In the genomic region with DNA sequence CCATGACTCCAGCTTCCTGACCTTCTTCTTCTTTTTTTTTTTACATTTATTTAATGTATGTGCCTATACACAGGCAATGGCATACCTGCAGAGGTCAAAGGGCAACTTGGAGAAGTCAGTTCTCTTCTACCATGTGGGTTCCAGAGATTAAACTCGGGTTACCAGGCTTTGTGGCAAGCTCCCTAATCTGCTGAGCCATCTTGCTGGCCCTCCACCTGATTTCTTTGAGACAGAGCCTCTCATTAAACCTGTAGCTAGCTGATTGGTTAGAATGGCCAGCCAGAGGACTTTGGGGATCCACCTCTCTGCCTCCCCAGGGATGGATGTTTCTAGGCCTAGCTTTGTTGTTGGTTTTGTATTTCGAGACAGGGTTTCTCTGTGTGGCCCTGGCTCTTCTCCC, we compare ENCODE assay signal across 19 mouse cellular contexts. TPM values are rescaled to one million over a fixed set of nuclear protein-coding genes. Genes with fewer than 3 reads are reported as not detected.
DNase-seq lines count a peak whose midpoint lies in the region; ATAC-seq and TF ChIP-seq lines count a peak whose summit lies in the region.
"Had no signal": no experiment of that assay in that cellular context is flagged by ENCODE, and none has a peak within 500 bp of the region (broad histone marks: within the 10 kb centered on the region; RNA-seq: fewer than 3 reads in every experiment).

No protein-coding gene starts in this region.

- H3K4me1 ChIP-seq in G1E (ENCODE audit: insufficient read depth, low read depth, low read length): peaks cover 92% of the 10 kb centered on the region
- peaks cover 86% of the 10 kb centered on the region for H3K4me1 ChIP-seq in liver, embryonic 12.5 days
- peaks cover 15% of the 10 kb centered on the region for H3K4me1 ChIP-seq in small intestine, adult 2 months (ENCODE audit: control insufficient read depth, insufficient read depth, insufficient read length, low read length)
- peaks cover 9% of the 10 kb centered on the region for H3K4me1 ChIP-seq in forebrain, embryonic 16.5 days (replicated peaks; ENCODE audit: control insufficient read depth, insufficient read depth, low read length)

- H3K27me3 ChIP-seq in G1E (ENCODE audit: insufficient read depth, low read length): no peaks in the 10 kb centered on the region
- no peaks in the 10 kb centered on the region for H3K27me3 ChIP-seq in liver, embryonic 12.5 days (replicated peaks)
- no peaks in the 10 kb centered on the region for H3K27me3 ChIP-seq in small intestine, adult 2 months (ENCODE audit: control insufficient read depth, insufficient read depth, low read length)
- H3K27me3 ChIP-seq in forebrain, embryonic 16.5 days (replicated peaks; ENCODE audit: control insufficient read depth, insufficient read depth, low read length): no peaks in the 10 kb centered on the region
- H3K27me3 ChIP-seq: hindbrain, embryonic 15.5 days; limb, embryonic 15.5 days; midbrain, embryonic 12.5 days had no signal

- H3K36me3 ChIP-seq in G1E (replicated peaks): peaks cover 59% of the 10 kb centered on the region
- H3K36me3 ChIP-seq in liver, embryonic 12.5 days: no peaks in the 10 kb centered on the region
- H3K36me3 ChIP-seq in small intestine, adult 2 months (ENCODE audit: control insufficient read depth, insufficient read depth, low read length): peaks cover 1% of the 10 kb centered on the region; the same call in 1 of the 2 replicates
- no peaks in the 10 kb centered on the region for H3K36me3 ChIP-seq in forebrain, embryonic 16.5 days (ENCODE audit: control insufficient read depth, insufficient read depth)
- H3K36me3 ChIP-seq: hindbrain, embryonic 15.5 days; limb, embryonic 15.5 days; midbrain, embryonic 12.5 days had no signal

- WGBS in liver, embryonic 12.5 days (ENCODE audit: insufficient replicate concordance): 38% methylated on average over 2 of the region's 2 CpGs
- 67% methylated on average over 2 of the region's 2 CpGs for WGBS in small intestine, adult 2 months
- WGBS in forebrain, embryonic 16.5 days: 85% methylated on average over 2 of the region's 2 CpGs

- H3K4me3 ChIP-seq in G1E (ENCODE audit: low read depth, low read length): peak overlapping the region; percentile 35; the same call in 1 of the 2 replicates
- H3K4me3 ChIP-seq in liver, embryonic 12.5 days: no peak overlapping the region
- H3K4me3 ChIP-seq in small intestine, adult 2 months (ENCODE audit: low read depth, low read length): no peak overlapping the region
- no peak overlapping the region for H3K4me3 ChIP-seq in forebrain, embryonic 16.5 days (replicated peaks; ENCODE audit: low read length)
- H3K4me3 ChIP-seq: hindbrain, embryonic 15.5 days; limb, embryonic 15.5 days; midbrain, embryonic 12.5 days had no signal

- TF ChIP-seq CTCF in G1E (IDR thresholded peaks at IDR 0.05; ENCODE audit: low read depth, low read length): no peak
- no peak for TF ChIP-seq CTCF in small intestine, adult 2 months (IDR thresholded peaks at IDR 0.05; ENCODE audit: extremely low read depth, insufficient read length, insufficient replicate concordance, low read depth, low read length)

- H3K9me3 ChIP-seq in G1E (replicated peaks): no peaks in the 10 kb centered on the region
- H3K9me3 ChIP-seq in liver, embryonic 12.5 days (replicated peaks): no peaks in the 10 kb centered on the region
- H3K9me3 ChIP-seq in forebrain, embryonic 16.5 days (ENCODE audit: control insufficient read depth, low read length): no peaks in the 10 kb centered on the region
- H3K9me3 ChIP-seq: hindbrain, embryonic 15.5 days; limb, embryonic 15.5 days; midbrain, embryonic 12.5 days had no signal

- peak overlapping the region; percentile 73 for H3K27ac ChIP-seq in liver, embryonic 12.5 days
- H3K27ac ChIP-seq in small intestine, adult 2 months (ENCODE audit: insufficient read depth, low read depth, low read length): peak overlapping the region; percentile 64; the same call in 1 of the 2 replicates
- H3K27ac ChIP-seq in forebrain, embryonic 16.5 days (ENCODE audit: low read length): no peak overlapping the region
- H3K27ac ChIP-seq: hindbrain, embryonic 15.5 days; limb, embryonic 15.5 days; midbrain, embryonic 12.5 days had no signal

- peak; percentile 48 for DNase-seq in G1E (ENCODE audit: low spot score)
- peak; percentile 15 for DNase-seq in c-Kit-negative CD71-positive TER-119-positive erythroid progenitor cells, embryonic 14.5 days (ENCODE audit: low read depth, low spot score)
- no peak for DNase-seq in embryo, embryonic 11 days
- DNase-seq in kidney, adult 11 months: no peak
- DNase-seq: forebrain, postnatal 0 days; gastrocnemius, postnatal 14 days; right cerebral cortex, postnatal 14 days had no signal

- H3K4me2 ChIP-seq in liver, embryonic 12.5 days: peak overlapping the region; percentile 53
- no peak overlapping the region for H3K4me2 ChIP-seq in forebrain, embryonic 16.5 days (ENCODE audit: low read length)
- H3K4me2 ChIP-seq: hindbrain, embryonic 15.5 days; limb, embryonic 15.5 days; midbrain, embryonic 12.5 days had no signal

- TF ChIP-seq POLR2A in small intestine, adult 2 months (IDR thresholded peaks at IDR 0.05; ENCODE audit: low read depth, low read length): no peak

- peak; percentile 16 for ATAC-seq in G1E (ENCODE audit: extremely low read depth, insufficient number of reproducible peaks, low FRiP score, poor library complexity, severe bottlenecking)
- peak; percentile 46 for ATAC-seq in liver, embryonic 12.5 days
- ATAC-seq in forebrain, embryonic 16.5 days: no peak
- ATAC-seq: forebrain, postnatal 0 days had no signal

- H3K9ac ChIP-seq in liver, embryonic 12.5 days: no peak overlapping the region
- H3K9ac ChIP-seq in forebrain, embryonic 16.5 days (replicated peaks; ENCODE audit: low read depth, low read length): no peak overlapping the region
- H3K9ac ChIP-seq: forebrain, postnatal 0 days; hindbrain, embryonic 15.5 days; limb, embryonic 15.5 days; midbrain, embryonic 12.5 days had no signal

RNA-seq across cellular contexts. Expression of a gene that starts 18.3 kb away (rescaled TPM):
- total RNA-seq in G1E (2014; fragmentation: Nextera tagmentation) (13.0 and 13.1 TPM in 2 replicates), G1E (2017) (12.4 and 13.3 TPM in 2 replicates)
- polyA plus RNA-seq in G1E (2012): 37.6 and 47.7 TPM in 2 replicates
- polyA plus RNA-seq in liver, embryonic 12.5 days (2016; fragmentation: Nextera tagmentation; extraction: Ambion mirVana): 4.1 and 4.4 TPM in 2 replicates
- polyA plus RNA-seq in small intestine, adult 2 months (2012; rRNA removed): 32.4 and 43.1 TPM in 2 replicates
- 12.5 and 12.9 TPM in 2 replicates for polyA plus RNA-seq in forebrain, embryonic 16.5 days (2015; fragmentation: Nextera tagmentation; extraction: Ambion mirVana)

RNA-seq across cellular contexts. Expression of a gene that starts 56.4 kb away (rescaled TPM):
- total RNA-seq in G1E (2014; fragmentation: Nextera tagmentation): 5.0 and 5.6 TPM in 2 replicates
- 1.9 and 2.1 TPM in 2 replicates for total RNA-seq in G1E (2017)
- polyA plus RNA-seq in G1E (2012): 1.1 and 1.2 TPM in 2 replicates
- polyA plus RNA-seq in liver, embryonic 12.5 days (2016; fragmentation: Nextera tagmentation; extraction: Ambion mirVana): 3.4 and 3.6 TPM in 2 replicates
- 9.6 and 13.0 TPM in 2 replicates for polyA plus RNA-seq in small intestine, adult 2 months (2012; rRNA removed)
- polyA plus RNA-seq in forebrain, embryonic 16.5 days (2015; fragmentation: Nextera tagmentation; extraction: Ambion mirVana): 3.0 and 3.7 TPM in 2 replicates

RNA-seq across cellular contexts. Expression of a gene that starts 57.9 kb away (rescaled TPM):
- total RNA-seq in G1E (2014; fragmentation: Nextera tagmentation): 0.24 TPM in 1 of 2 replicates, not detected in the other
- total RNA-seq in G1E (2017): 0.44 and 0.46 TPM in 2 replicates
- polyA plus RNA-seq in G1E (2012): 0.15 and 0.20 TPM in 2 replicates
- polyA plus RNA-seq in liver, embryonic 12.5 days (2016; fragmentation: Nextera tagmentation; extraction: Ambion mirVana): 0.81 and 0.87 TPM in 2 replicates
- 0.69 and 0.80 TPM in 2 replicates for polyA plus RNA-seq in small intestine, adult 2 months (2012; rRNA removed)
- 0.27 TPM in 1 of 2 replicates, not detected in the other for polyA plus RNA-seq in forebrain, embryonic 16.5 days (2015; fragmentation: Nextera tagmentation; extraction: Ambion mirVana)
- total RNA-seq: forebrain, postnatal 0 days; layer of hippocampus, postnatal 25 days; left cerebral cortex, postnatal 25 days had no signal
- polyA plus RNA-seq: cerebellum, adult 2 months; embryonic facial prominence, embryonic 11.5 days; forebrain, postnatal 0 days; hindbrain, embryonic 15.5 days; midbrain, embryonic 12.5 days; neural tube, embryonic 14.5 days had no signal

RNA-seq across cellular contexts. Expression of a gene that starts 59.6 kb away (rescaled TPM):
- total RNA-seq in G1E (2014; fragmentation: Nextera tagmentation) (not detected in 2 replicates), G1E (2017) (0.11 TPM in 1 of 2 replicates, not detected in the other)
- polyA plus RNA-seq in G1E (2012): not detected in 2 replicates
- 0.08 TPM in 1 of 2 replicates, not detected in the other for polyA plus RNA-seq in liver, embryonic 12.5 days (2016; fragmentation: Nextera tagmentation; extraction: Ambion mirVana)
- 0.08 and 0.11 TPM in 2 replicates for polyA plus RNA-seq in small intestine, adult 2 months (2012; rRNA removed)
- polyA plus RNA-seq in forebrain, embryonic 16.5 days (2015; fragmentation: Nextera tagmentation; extraction: Ambion mirVana): 0.16 TPM in 2 replicates
- total RNA-seq: forebrain, postnatal 0 days; gastrocnemius, postnatal 14 days; left cerebral cortex, postnatal 25 days had no signal
- polyA plus RNA-seq: large intestine, adult 2 months; limb, embryonic 15.5 days had no signal

Comparison
In these comparisons a context has a peak if more than half of its experiments do, and no peak if none do; other contexts are left out.
1. DNase-seq: peak in G1E (single experiment) and c-Kit-negative CD71-positive TER-119-positive erythroid progenitor cells, embryonic 14.5 days (single experiment); none in embryo, embryonic 11 days (single experiment) and kidney, adult 11 months (single experiment).